Mouse (Mus musculus) urinary bladder, postnatal 36 days (tissue): ENCODE data around the gene Mapk6.

Experiments used
- DNase-seq, 2 experiments: peaks; one replicate each; pipeline ENCODE4 v3.0.0; 2022; ENCODE audit warnings: low spot score in 2 of 2, mixed read lengths in 1 of 2

The Mapk6 gene

GRCm38 (mm10) chr9:75424358-75425150, 14.7 kb upstream of the Mapk6 start:
- no peak for DNase-seq

- no peak for DNase-seq
Observed at GRCm38 (mm10) chr9:75423683-75424082, 13.9 kb upstream of the Mapk6 start.

DNA sequence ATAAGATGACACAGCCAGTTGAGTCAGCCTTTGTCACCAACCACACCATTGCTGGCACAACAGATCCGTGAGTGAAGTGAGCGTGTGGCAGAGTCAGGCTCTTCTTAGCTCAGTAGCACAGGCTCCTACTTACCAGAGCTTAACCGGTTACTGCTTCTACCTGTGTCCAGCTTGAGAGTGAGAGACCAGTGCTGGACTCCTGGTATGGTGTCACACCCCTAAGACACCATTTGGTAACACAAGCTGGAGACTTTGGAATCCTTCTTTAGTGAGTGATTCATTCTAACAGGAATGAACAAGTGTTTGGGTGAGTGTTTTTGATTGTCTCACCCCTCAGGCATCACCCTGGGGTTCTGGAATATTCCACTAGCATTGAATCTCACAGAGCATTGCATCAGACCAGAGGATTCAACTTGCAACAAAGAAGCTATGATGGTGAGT, 12.5 kb upstream of the Mapk6 start:
- no peak for DNase-seq

- no peak for DNase-seq
Observed at GRCm38 (mm10) chr9:75414204-75414603, 4.4 kb upstream of the Mapk6 start.

DNA sequence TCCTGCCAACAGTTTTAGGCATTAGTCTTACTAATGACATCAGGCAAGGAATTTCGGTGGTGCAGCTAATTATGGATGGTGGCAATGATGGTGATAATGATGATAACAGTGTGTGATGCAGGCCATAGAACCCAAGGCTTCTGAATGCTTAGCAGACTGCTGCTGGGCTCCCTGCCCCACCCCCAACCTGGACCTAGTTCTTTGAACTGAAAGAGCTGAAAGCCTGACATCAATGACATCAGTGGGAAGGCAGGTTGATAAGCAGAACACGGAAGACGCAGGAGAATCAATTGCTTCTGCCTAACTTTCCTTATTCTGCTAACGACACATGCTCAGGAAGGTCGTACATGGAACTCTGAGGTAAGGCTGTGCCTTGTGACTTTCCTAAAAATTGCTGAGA, 3.4 kb upstream of the Mapk6 start:
- DNase-seq = no peak

DNA sequence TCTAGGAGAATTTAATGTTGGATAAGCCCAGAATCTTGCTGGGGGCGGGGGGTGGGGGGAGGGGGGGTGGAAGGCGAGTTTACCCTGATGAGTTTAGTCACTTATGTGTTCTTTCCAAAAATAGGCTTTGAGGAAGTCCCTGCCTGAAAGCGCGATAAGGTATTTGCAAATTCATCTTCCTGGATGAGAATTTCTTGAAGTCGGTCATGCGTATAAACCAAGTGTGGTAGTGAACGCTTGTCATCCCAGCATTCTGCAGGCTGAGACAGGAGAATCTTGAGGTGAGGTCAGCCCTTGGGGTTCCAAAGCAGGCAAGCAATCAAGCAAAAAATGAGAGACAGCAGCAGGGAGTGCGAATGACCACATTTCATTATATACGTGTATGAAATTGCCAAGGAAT, 1.8 kb upstream of the Mapk6 start:
- DNase-seq = no peak

DNA sequence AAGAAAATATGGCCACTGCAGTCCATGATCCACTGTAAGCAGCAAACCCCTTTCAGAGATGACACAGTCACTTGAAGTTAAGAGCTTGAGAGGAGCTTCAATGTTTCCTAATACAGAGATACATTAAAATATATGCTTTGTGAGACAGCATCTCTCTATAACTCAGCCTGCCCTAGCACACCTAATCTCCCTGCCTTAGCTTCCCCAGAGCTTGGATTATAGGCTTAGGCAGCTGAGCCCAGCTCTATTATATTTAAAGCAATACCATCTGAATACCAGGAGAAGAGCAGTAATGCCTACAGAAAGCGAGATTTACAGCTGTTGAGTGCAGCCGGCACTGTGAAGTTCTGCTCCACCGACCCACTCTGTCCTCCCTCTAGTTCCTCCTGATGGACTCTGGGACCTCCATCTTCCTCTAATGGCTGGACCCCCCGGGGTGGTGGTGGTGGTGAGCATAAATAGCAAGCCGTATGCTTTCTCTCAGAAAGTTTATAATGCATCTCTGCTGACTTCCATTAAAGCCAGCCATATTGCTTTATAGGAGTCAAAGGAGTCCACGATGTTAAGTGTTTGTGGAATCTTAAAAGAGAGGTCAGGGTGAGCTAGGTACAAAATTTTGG, 1.2 kb upstream of the Mapk6 start:
- no peak for DNase-seq

DNA sequence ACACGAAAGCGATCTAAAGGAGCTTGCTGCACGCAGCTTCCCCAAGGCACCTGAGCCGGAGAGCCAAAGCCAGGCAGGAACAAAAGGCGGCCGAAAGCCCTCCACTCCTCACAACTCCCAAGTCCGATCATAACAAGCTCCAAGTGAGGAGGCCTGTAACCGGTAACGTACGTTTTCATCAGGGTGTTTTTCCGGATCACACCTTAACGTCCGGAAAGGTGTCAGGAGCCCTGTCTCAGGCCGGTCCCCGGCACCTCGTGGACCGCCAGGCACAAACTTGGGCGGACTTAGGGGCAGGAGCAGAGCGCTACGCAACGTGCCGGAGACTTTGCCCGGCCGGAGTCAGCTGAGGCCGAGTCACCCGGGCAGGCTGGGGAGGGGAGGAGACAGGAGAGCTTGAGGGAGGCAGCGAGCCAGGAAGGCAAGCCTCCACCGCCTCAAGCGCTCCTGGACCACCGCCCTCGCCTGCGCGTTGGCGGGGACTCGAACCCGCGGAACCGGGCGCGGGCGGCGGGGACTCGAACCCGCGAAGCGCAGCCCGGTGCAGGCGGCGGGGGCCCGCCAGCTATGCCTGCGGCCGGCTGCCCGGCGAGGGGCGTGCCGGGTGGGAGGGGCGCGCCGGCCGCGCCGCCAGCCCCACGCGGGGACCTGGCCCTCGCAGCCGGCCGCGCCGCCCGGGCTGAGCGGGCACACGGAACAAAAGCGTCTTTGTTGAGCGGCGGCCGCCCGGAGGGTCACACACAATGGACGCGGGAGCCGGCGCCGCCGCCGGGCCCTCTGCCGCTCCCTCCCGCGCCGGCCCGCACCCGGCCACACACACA, 564 bp downstream of the Mapk6 start:
- DNase-seq = peak; percentile 72 to 82

DNA sequence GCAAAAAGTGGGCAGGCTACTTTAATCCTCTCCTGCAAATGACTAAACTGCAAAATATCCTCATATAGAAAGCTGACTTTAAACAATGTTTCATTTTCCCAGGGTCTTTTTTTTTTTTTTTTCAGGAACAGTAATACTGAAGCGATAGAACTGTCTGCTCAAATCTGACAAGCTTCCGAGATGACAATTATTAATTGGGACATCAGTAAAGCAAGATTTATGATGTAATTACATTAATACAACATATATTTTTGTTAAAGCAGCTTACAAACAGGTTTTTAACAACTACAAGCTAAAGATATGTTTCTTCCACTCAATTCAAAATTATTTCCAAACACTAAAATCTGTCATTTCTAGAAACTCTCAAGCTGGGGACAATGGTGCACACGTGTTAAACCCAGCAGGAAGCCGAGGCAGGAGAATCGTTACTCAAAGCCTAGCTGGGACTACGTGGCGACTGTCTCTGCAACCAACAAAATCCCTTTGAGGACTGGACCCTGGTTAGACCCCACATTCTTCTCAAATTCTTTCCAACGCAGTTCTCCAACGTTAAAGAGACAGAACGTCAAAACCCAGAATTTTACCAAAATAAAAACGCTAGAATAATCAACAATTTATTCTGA, 1.5 kb downstream of the Mapk6 start:
- no peak for DNase-seq

GRCm38 (mm10) chr9:75407803-75408202, 2.0 kb downstream of the Mapk6 start:
- peak; percentile 42 to 56 for DNase-seq

DNA sequence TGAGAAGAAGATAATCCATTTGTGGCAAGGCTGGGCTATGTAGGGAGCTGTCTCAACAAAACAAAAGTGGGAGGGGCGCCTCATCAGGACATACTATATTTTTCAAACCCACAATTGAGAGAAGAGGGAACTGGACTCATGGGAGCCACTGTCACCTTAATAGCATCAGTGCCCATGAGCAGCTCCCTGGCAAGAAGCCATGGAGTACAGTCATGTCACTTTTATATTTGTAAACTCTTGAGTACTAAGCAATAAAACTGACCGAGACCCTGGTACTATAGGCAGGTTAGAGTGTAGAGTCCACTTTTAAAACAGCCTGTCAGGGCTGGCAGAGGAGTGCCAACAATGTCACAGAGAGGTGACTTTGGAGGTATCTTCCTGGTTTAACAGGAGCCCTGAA, 3.7 kb downstream of the Mapk6 start:
- no peak for DNase-seq

DNA sequence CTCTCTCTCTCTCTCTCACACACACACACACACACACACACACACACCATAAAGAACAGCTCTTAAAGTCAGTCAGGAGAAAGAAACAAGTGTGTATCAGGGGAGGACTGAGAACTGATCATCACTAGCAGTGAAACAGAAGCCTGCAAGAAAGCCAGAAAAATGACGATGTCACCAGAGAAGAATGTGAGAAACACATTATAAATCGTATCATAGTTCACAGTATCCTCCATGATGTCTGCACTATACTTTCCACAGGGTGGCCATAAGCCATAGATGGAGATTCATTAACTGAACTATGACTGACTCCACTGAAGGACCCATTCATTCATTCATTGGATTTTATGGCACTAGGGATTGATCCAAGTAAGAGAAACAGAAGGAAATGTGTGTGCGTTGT, 6.3 kb downstream of the Mapk6 start:
- DNase-seq = no peak

- no peak for DNase-seq
Observed at GRCm38 (mm10) chr9:75401593-75402504, 8.0 kb downstream of the Mapk6 start.

GRCm38 (mm10) chr9:75400639-75401038, 9.2 kb downstream of the Mapk6 start:
- DNase-seq = no peak

DNA sequence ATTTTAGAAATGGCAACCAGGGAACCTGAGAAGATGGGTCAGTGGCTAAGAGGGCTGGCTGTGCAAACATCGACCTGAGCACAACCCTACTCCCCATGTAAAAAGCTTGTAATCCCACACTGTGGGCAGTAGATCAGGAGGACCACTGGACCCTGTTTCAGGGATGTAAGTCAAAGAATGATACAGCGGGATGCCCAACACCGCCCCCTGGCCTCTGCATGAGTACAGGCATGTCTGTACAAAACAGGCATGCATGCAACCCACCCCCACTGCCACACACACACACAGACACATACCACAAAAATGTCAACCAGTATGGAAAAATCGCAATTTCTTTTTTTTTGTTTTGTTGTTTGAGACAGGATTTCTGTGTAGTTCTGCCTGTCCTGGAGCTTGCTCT, 10.7 kb downstream of the Mapk6 start:
- DNase-seq = no peak

- DNase-seq = no peak
Observed at GRCm38 (mm10) chr9:75395971-75396370, 13.8 kb downstream of the Mapk6 start.

DNA sequence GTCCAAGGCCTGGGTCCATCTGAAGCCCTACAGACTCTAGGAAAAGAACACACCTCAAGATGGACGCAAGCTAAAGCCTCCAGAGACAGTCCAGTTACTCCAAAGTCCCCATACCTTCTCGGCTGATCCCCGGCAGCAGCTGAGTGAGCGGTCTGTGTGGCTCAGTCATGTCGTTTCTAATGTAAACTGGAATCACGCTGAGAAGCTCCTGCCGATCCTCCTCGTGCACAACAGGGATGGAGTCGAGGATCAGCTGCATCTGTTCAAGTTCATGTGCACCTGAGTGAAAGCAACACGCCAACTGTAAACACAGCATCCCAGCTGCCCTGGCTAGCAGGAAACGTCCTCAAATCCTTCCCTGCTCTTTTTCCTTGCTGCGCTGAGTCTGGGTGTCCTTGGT, 16.6 kb downstream of the Mapk6 start:
- no peak for DNase-seq

GRCm38 (mm10) chr9:75385218-75385974, 24.4 kb downstream of the Mapk6 start:
- no peak for DNase-seq

DNA sequence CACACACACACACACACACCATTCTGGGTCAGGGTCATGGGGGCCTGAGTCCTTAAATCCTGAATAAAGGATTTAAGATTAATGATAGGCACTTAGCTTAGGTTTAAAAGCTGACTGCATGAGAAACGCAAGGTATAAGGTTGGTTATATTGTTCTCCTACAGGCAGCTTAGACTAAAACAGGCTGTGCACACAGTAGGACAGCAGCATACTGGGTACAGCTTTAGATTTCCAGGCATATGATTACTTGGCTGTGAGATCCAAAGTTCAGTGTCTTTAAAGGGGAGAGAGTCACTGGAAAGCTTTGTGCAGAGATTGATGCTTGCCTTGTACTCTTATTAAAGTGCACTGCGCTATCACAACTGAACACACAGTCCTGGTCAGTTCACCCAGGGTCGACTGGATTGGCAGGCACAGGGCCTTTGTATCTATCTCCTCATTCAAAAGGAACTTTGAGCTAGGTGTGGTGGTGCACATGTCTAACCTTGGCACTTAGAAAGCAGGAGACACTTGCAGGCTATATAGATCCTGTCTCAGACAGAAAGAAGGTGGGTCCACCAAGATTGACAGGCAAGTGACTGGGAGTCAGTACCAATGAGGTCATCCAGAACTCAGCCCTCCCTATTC, 25.4 kb downstream of the Mapk6 start:
- no peak for DNase-seq

DNA sequence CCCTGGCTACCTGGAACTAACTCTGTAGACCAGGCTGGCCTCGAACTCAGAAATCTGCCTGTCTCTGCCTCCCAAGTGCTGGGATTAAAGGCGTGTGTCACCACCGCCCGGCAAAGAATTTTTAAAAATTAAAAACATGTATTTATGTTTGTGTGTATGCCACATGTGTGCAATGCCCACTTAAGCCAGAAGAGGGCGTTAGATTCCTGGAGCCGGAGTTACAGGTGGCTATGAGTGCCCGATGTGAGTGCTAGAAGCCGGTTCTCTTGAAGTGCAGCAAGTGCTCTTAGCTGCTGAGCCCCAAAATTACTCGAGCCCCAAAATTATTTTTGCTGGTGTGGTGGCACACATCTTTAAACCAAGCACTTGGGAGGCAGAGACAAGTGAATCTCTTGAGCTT, 26.0 kb downstream of the Mapk6 start:
- no peak for DNase-seq
